Mouse (Mus musculus) heart, embryonic 15.5 days (tissue): ENCODE data around the gene Ube2d3. TPM values are rescaled to one million over a fixed set of nuclear protein-coding genes. Genes with fewer than 3 reads are reported as not detected.

Experiments
- ATAC-seq: fragments of 200-750 bp; cut with Nextera tagmentation; replicated peaks from 2 replicates; pipeline ENCODE4 v1.8.0; 2017; ENCODE audit warnings: low read depth, moderate TSS enrichment; ENCODE audit not compliant: insufficient number of reproducible peaks, insufficient read depth, low FRiP score
- H3K27ac ChIP-seq: fragments of 300-500 bp; sonication (generic); 2 replicates; pipeline ENCODE4 v1.5.1; 2015; ENCODE audit warnings: mild to moderate bottlenecking, inconsistent platforms
- H3K27me3 ChIP-seq: fragments of 300-500 bp; sonication (generic); 2 replicates; pipeline ENCODE4 v1.6.1; 2015; ENCODE audit warnings: inconsistent platforms
- H3K36me3 ChIP-seq: fragments of 300-500 bp; sonication (generic); 2 replicates; pipeline ENCODE4 v1.6.1; 2015; ENCODE audit warnings: mild to moderate bottlenecking, inconsistent platforms
- H3K4me1 ChIP-seq: fragments of 300-500 bp; sonication (generic); replicated peaks from 2 replicates; pipeline ENCODE4 v1.6.1; 2015; ENCODE audit warnings: inconsistent platforms
- H3K4me2 ChIP-seq: fragments of 300-500 bp; sonication (generic); 2 replicates; pipeline ENCODE4 v1.6.1; 2015; ENCODE audit warnings: inconsistent platforms, mild to moderate bottlenecking, moderate library complexity
- H3K4me3 ChIP-seq: fragments of 300-500 bp; sonication (generic); 2 replicates; pipeline ENCODE4 v1.5.1; 2015; ENCODE audit warnings: mild to moderate bottlenecking, inconsistent platforms
- H3K9ac ChIP-seq: fragments of 300-500 bp; sonication (generic); 2 replicates; pipeline ENCODE4 v1.6.1; 2015; ENCODE audit warnings: mild to moderate bottlenecking, inconsistent platforms
- H3K9me3 ChIP-seq: fragments of 300-500 bp; sonication (generic); replicated peaks from 2 replicates; pipeline ENCODE4 v1.6.1; 2016; ENCODE audit warnings: inconsistent platforms
- WGBS: fragments of 180-500 bp; shearing (Covaris S2); methylation state at CpG from one replicate; pipeline ENCODE4 v1.1.7; 2015; ENCODE audit warnings: mixed read lengths; 5-methylcytosine and 5-hydroxymethylcytosine counted together
- polyA plus RNA-seq: library from polyadenylated mRNA; unstranded; fragments of >200 nt; fragmentation: Nextera tagmentation; extraction: Ambion mirVana; gene quantifications from 2 replicates; pipeline ENCODE4 v1.2.1, GENCODE M21; 2015

Gene Ube2d3
- polyA plus RNA-seq, 1 experiment from 2014 or later, result 396 TPM

DNA sequence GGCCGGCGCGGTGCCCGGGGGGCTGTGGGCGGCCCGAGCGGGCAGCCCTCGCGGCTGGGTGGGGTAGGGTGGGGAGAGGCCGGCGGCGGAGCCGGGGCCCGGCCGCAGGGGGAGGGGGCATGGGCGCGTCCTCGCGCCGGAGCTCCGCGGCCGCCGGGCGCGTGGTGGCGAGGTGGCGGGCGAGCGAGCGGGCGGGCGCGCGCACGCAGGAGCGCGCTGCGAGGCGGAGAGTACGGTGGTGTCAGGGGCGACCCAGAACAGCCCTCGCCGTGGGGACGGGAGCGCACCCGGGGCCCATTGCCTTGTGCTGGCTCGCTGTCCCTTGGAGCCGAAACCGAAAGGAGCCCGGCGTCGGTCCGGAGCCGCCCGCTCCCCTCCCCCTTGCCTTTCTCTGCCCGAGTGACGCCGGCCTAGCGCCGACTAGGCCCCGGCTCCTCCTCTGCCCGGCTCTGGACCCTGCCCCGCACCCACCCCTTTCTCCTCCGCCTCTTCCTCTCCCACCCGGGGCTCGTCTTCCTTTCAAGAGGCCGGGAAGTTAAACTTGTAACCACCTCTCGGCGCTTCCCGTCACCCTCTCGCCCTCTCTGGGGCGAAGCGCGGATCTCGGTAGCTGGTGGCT, 1.1 kb downstream of the Ube2d3 start:
- WGBS, result under 1% methylated on average over 60 of the region's 76 CpGs
- H3K4me3 ChIP-seq, result peak overlapping the region; percentile 95
- H3K9me3 ChIP-seq, result no peaks in the 10 kb centered on the region

DNA sequence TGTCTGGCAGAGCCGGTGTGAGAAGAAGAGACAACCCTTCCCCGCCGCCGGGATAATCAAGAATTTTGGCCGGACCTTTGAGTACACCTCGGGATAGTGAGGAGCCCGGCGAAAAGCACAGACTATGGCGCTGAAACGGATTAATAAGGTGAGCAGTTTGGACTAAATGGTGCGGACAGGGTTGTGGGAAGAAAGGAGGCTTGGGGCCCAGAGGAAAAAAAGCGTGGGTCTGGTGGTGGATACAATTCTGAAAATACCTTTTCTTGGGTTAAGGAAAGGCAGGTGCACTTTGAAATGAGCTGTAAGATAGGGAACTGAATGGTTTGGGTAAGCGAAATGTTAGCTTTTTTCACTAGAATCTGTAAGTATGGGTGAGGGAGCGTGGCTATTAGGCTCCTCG, 1.7 kb downstream of the Ube2d3 start:
- peaks cover 6% of the 10 kb centered on the region; the same call in 1 of the 2 replicates for H3K36me3 ChIP-seq
- WGBS, result 2% methylated on average over 15 of the region's 15 CpGs
- H3K4me2 ChIP-seq, result peak overlapping the region; percentile 65
- no peak for ATAC-seq
- peak overlapping the region; percentile 95 for H3K4me3 ChIP-seq
- H3K9me3 ChIP-seq, result no peaks in the 10 kb centered on the region
- H3K27ac ChIP-seq, result peak overlapping the region; percentile 100
- peak overlapping the region; percentile 98 for H3K9ac ChIP-seq
- no peaks in the 10 kb centered on the region for H3K27me3 ChIP-seq
- H3K4me1 ChIP-seq, result peaks cover 25% of the 10 kb centered on the region

More for the DNA sequence above, 1.1 kb downstream of the Ube2d3 start:
- Histone ChIP-seq H3K27me3 (no peaks in the 10 kb centered on the region), H3K9ac (peak overlapping the region; percentile 98), H3K4me1 (peaks cover 21% of the 10 kb centered on the region), H3K27ac (peak overlapping the region; percentile 100), H3K4me2 (peak overlapping the region; percentile 65), H3K36me3 (peaks cover 6% of the 10 kb centered on the region; the same call in 1 of the 2 replicates)
- ATAC-seq, result peak; percentile 71

GRCm38 (mm10) chr3:135440221-135440620, 2.3 kb downstream of the Ube2d3 start:
- peak overlapping the region; percentile 100 for H3K27ac ChIP-seq
- ATAC-seq, result no peak
- peak overlapping the region; percentile 95 for H3K4me3 ChIP-seq
- peak overlapping the region; percentile 65 for H3K4me2 ChIP-seq
- no peaks in the 10 kb centered on the region for H3K27me3 ChIP-seq
- peak overlapping the region; percentile 98 for H3K9ac ChIP-seq
- 8% methylated on average over 7 of the region's 7 CpGs for WGBS
- no peaks in the 10 kb centered on the region for H3K9me3 ChIP-seq
- H3K4me1 ChIP-seq, result peaks cover 29% of the 10 kb centered on the region
- peaks cover 6% of the 10 kb centered on the region; the same call in 1 of the 2 replicates for H3K36me3 ChIP-seq

- Histone ChIP-seq H3K27me3 (no peaks in the 10 kb centered on the region), H3K9ac (peak overlapping the region; percentile 98), H3K4me2 (peak overlapping the region; percentile 65), H3K4me3 (peak overlapping the region; percentile 95), H3K27ac (peak overlapping the region; percentile 100), H3K4me1 (peaks cover 29% of the 10 kb centered on the region), H3K9me3 (no peaks in the 10 kb centered on the region), H3K36me3 (peaks cover 6% of the 10 kb centered on the region; the same call in 1 of the 2 replicates)
- ATAC-seq, result no peak
- 20% methylated on average over 10 of the region's 10 CpGs for WGBS
Observed at GRCm38 (mm10) chr3:135440621-135441020, 2.7 kb downstream of the Ube2d3 start.

DNA sequence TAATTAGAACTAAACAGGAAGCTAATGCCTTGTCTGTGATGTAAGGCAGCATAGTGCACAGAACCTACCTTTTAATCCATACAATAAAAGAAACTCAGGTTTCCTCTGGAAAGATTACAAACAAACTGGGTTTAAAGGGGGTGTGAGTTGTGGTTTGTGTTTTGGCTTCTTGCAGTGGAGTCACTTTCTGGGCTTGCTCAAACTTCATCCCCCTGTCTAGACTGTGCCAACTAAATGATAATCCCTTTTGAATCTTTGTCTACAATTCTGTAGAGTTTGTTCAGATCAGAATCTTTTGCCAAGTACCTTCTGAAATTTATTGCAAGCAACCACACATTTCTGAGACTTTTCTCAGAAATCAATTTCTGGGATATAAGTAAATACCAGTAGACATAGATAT, 7.0 kb downstream of the Ube2d3 start:
- H3K9me3 ChIP-seq, result no peaks in the 10 kb centered on the region
- H3K4me3 ChIP-seq, result no peak overlapping the region
- H3K27ac ChIP-seq, result no peak overlapping the region
- no peaks in the 10 kb centered on the region for H3K27me3 ChIP-seq
- no peak for ATAC-seq
- peaks cover 22% of the 10 kb centered on the region for H3K4me1 ChIP-seq
- no peak overlapping the region for H3K9ac ChIP-seq
- H3K4me2 ChIP-seq, result no peak overlapping the region
- H3K36me3 ChIP-seq, result peaks cover 14% of the 10 kb centered on the region

GRCm38 (mm10) chr3:135458981-135459380, 21.0 kb downstream of the Ube2d3 start:
- H3K4me1 ChIP-seq, result no peaks in the 10 kb centered on the region
- H3K27ac ChIP-seq, result no peak overlapping the region
- no peak overlapping the region for H3K4me2 ChIP-seq
- H3K9ac ChIP-seq, result no peak overlapping the region
- H3K4me3 ChIP-seq, result no peak overlapping the region
- H3K27me3 ChIP-seq, result no peaks in the 10 kb centered on the region
- ATAC-seq, result no peak
- peaks cover 51% of the 10 kb centered on the region for H3K36me3 ChIP-seq
- H3K9me3 ChIP-seq, result no peaks in the 10 kb centered on the region

DNA sequence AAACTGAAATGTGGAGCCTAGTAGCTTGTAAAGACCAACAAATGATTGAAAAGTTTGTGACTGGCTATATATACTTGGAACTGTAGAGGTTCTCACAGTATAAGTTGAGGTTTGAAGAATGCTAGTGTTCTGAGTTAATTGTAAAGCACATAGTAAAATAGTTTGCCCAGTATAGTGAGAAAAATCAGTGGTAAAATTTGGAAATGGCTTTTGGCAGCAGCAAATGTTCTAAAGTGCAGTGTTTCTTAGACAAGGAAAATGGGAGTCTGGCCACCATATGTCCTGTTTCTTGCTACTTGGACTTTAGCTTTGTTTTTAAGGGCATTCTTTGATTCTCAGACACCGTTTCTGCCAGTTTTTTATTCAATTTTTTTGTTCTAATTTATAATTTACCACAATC, 30.5 kb downstream of the Ube2d3 start:
- Histone ChIP-seq H3K4me1 (peaks cover 12% of the 10 kb centered on the region), H3K9ac (no peak overlapping the region), H3K9me3 (no peaks in the 10 kb centered on the region), H3K4me2 (no peak overlapping the region), H3K36me3 (peaks cover 16% of the 10 kb centered on the region), H3K27ac (no peak overlapping the region), H3K4me3 (no peak overlapping the region), H3K27me3 (no peaks in the 10 kb centered on the region)
- WGBS, result 84% methylated on average over 1 of the region's 1 CpGs
- ATAC-seq, result no peak

GRCm38 (mm10) chr3:135469146-135469545, 31.2 kb downstream of the Ube2d3 start:
- Histone ChIP-seq H3K4me2 (no peak overlapping the region), H3K27me3 (no peaks in the 10 kb centered on the region), H3K9ac (no peak overlapping the region), H3K9me3 (no peaks in the 10 kb centered on the region), H3K36me3 (peaks cover 11% of the 10 kb centered on the region), H3K27ac (no peak overlapping the region), H3K4me1 (peaks cover 12% of the 10 kb centered on the region), H3K4me3 (no peak overlapping the region)
- 44% methylated on average over 3 of the region's 3 CpGs for WGBS
- no peak for ATAC-seq

DNA sequence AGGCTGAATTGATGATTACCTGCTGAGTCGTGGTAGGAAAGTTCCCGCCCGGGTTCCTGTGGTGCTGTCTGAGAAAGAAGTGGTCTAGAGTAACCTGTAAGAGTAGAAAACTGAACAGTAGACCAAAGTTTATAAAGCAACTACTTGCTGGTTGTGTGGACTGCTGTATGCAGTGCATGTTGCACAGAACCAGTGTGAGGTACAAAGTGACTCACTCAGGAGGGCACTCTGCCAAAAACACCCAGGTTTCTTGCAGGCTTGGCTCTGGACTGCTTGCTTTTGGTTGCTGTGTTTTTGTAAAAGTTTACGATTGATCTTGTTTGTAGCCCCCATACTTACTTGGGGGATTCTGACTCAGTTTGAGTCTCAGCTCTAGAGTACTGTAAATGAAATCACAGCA, 32.0 kb downstream of the Ube2d3 start:
- peak overlapping the region; percentile 50 for H3K27ac ChIP-seq
- 34% methylated on average over 4 of the region's 4 CpGs for WGBS
- H3K4me3 ChIP-seq, result no peak overlapping the region
- no peak overlapping the region for H3K9ac ChIP-seq
- ATAC-seq, result peak; percentile 79
- H3K4me2 ChIP-seq, result no peak overlapping the region
- H3K9me3 ChIP-seq, result no peaks in the 10 kb centered on the region
- no peaks in the 10 kb centered on the region for H3K27me3 ChIP-seq
- peaks cover 4% of the 10 kb centered on the region for H3K36me3 ChIP-seq
- H3K4me1 ChIP-seq, result peaks cover 9% of the 10 kb centered on the region

DNA sequence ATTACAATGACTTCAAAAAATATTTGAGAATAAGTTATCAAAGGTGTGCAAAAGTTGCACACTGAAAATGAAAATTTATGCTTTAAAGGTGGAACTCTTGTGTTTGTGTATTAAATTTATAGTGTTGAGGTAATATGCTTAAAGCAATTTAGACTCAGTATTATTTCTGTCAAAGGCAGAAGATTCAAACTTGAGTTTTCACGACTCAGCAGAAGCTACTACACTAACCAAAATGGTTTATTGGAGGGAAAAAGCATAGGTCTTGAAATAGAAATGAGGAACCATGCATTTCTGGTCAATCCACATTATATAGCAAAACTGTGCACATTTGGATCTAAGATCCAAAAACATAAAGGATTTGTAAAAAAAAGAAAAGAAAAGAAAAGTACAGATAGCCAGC, 32.9 kb downstream of the Ube2d3 start:
- no peak overlapping the region for H3K27ac ChIP-seq
- H3K4me1 ChIP-seq, result peaks cover 9% of the 10 kb centered on the region
- ATAC-seq, result no peak
- H3K4me3 ChIP-seq, result no peak overlapping the region
- H3K9ac ChIP-seq, result no peak overlapping the region
- H3K4me2 ChIP-seq, result no peak overlapping the region
- no peaks in the 10 kb centered on the region for H3K27me3 ChIP-seq
- 76% methylated on average over 1 of the region's 1 CpGs for WGBS
- no peaks in the 10 kb centered on the region for H3K9me3 ChIP-seq
- peaks cover 4% of the 10 kb centered on the region for H3K36me3 ChIP-seq

DNA sequence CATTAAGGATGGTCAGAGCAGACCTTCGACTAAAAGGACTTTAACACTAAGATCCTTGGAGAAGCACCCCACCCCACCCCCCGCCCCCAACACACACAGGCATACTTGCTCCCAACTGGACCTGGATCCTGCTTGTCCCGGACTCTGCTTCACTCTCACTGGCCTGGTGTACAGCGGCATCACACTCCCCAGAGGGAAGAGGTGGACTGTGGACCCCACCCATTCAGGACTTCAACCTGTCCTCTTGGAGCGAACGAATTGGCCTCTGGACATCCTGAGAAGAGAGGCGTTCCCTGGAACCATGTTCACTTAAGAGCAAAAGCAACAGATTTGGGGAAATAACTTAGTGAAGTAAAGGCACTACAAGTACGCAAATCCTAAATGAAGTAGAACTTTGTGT, 37.1 kb downstream of the Ube2d3 start:
- no peak overlapping the region for H3K27ac ChIP-seq
- no peak overlapping the region for H3K4me2 ChIP-seq
- no peak for ATAC-seq
- WGBS, result 81% methylated on average over 8 of the region's 8 CpGs
- H3K9me3 ChIP-seq, result no peaks in the 10 kb centered on the region
- H3K36me3 ChIP-seq, result no peaks in the 10 kb centered on the region
- peaks cover 4% of the 10 kb centered on the region for H3K4me1 ChIP-seq
- H3K4me3 ChIP-seq, result no peak overlapping the region
- no peaks in the 10 kb centered on the region for H3K27me3 ChIP-seq
- no peak overlapping the region for H3K9ac ChIP-seq

DNA sequence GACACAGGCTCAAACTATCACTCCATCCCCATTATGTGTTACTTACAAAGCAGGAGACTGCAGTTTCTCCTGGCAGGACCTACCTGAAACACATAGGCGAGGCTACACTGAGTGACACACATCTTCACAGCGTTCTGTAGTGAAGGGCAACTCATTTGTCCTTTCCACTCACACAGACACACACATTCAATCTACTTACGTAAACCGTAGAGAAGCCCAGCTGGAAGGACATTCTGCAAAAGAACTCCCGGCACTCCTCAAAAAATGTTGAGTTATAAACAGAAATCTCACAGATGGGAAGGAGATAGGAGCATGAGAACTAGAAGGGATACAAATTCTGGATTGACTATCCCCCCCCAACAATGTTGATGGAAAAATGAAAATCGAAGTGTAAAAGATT, 38.3 kb downstream of the Ube2d3 start:
- Histone ChIP-seq H3K9ac (no peak overlapping the region), H3K4me3 (no peak overlapping the region), H3K4me1 (no peaks in the 10 kb centered on the region), H3K27ac (no peak overlapping the region), H3K36me3 (no peaks in the 10 kb centered on the region), H3K27me3 (no peaks in the 10 kb centered on the region), H3K4me2 (no peak overlapping the region), H3K9me3 (no peaks in the 10 kb centered on the region)
- 64% methylated on average over 6 of the region's 6 CpGs for WGBS
- ATAC-seq, result no peak
